Mouse (Mus musculus): ENCODE data around the gene Cks2. TPM values are rescaled to one million over a fixed set of nuclear protein-coding genes. Genes with fewer than 3 reads are reported as not detected.
"Not testable (repeated sequence)": the region's sequence is repeated elsewhere in the genome, so short reads cannot be mapped to it uniquely, and the experiment has no call there.

The Cks2 gene
- total RNA-seq, 4 experiments from 2014 or later, result 2.0 to 3.3 (median 2.2) TPM

DNA sequence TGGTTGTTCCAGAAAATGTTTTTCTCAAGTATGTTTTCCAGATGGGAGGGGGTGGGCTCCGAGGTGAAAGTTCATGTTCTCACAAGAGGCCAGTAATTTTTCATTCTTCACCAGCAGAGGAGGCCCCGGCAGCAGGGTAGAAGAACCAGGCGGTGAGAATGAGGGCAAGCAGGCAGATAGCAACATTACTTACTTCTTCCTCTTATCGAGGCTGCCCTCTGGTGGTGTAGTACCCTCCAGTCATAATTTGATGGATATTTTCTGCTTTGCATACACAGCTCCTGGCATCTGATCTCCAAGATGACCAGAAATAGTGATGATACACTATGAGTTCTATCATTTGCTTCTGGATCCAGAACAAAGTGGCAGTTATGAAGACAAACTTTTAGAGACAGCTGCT, 6.1 kb upstream of the Cks2 start:
- DNase-seq (ENCODE audit: low spot score in 2 of 2), result no peak

DNA sequence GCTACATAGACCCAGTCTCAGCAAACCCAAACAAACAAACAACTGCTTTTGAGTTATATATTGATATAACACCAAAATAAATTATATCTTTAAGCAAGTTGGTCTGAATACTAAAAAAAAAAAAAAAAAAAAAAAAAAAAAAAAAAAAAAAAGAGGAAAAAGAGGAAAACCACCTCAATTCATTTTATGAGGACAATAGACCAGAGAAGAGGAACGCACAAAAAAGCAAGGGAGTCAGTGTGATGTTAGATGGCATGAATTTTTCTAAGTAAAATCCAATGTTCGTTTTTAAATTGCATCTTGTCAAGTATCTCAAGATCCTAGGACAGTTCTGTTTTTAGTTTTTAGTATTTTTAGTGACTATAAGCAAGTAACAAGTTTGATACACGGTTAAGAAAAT, 3.6 kb upstream of the Cks2 start:
- no peak for DNase-seq (ENCODE audit: low spot score in 2 of 2)

DNA sequence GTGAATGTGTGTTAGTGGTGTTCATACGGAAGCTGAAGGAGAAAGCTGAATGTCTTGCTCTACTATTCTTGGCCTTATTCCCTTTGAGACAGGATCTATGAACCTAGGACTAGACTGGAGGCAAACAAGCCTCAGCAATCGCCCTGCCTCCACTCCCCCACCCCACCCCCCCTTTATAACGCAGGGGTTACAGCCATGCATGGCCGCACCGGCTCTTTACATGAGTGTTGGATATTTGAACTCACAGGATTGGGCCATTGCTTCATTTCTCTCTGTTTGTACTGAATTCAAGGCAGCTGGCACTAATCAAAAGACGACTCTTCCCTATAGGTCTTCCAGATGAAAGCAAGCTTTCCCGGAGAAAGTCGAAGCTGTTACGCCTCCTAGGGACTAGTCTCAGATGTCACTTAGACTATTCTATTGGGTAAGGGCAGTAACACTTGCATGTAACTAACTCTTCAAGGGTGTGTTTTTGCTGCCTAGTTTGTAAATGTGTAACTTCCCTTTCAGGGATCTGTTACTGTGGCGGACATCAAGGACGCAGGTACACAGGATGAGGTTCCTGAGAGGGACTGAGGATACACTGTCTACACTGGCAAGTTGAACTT, 2.8 kb upstream of the Cks2 start:
- DNase-seq (ENCODE audit: low spot score in 2 of 2), result no peak

DNA sequence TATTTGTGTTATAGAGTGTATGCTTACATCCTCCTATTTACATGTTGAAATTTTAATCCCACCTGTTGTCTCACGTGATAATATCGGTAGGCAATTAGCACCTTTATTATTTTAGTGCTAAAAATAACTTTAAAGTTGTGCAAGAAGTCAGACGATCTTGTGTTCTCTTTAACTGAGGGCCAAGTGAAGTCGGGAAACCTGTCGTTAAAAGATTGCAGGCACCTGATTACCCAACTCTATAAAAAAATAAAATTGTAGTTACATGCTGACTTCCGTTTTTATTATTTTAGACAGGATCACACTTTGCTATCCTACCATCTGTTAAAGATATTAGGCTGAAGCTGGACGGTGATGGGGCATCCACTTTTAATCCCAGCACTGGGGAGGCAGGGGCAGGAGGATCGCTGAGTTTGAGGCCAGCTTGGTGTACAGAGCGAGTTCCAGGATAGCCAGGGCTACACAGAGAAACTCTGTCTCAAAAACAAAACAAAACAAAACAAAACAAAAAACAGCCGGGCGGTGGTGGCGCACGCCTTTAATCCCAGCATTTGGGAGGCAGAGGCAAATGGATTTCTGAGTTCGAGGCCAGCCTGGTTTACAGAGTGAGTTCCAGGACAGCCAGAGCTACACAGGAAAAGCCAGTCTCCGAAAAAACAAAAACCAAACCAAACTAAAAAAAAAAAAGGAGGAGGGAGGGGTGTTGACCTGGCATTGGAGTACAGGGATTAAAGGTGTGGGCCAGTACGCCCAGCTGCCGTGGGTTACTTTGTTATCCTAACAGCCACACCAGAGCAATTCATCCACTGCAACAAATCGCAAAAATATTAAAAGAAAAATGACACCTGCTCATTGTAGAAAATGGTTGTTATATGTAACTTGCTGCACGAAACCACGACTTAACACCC, 856 bp upstream of the Cks2 start:
- DNase-seq (ENCODE audit: low spot score in 2 of 2), result no peak

DNA sequence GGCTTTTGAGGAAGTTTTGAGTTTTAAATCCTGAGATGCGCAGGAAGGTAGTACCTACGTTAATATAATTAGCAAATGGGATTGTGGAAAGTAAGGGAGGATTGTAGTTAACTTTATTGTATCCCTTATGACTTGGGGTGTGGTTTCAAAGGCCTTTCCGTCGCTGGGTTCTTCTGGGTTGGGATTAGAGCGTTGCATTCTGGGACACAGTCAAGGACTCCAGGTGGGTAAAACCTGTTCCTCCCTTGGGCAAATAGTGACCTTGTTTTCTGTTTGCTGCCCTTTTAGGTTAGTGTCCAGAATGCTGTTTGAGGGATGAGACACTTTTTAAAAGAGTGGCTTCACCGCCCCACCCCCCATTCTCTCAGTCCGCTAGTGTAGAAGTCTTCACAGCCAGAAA, 840 bp downstream of the Cks2 start:
- no peak for DNase-seq (ENCODE audit: low spot score in 2 of 2)

DNA sequence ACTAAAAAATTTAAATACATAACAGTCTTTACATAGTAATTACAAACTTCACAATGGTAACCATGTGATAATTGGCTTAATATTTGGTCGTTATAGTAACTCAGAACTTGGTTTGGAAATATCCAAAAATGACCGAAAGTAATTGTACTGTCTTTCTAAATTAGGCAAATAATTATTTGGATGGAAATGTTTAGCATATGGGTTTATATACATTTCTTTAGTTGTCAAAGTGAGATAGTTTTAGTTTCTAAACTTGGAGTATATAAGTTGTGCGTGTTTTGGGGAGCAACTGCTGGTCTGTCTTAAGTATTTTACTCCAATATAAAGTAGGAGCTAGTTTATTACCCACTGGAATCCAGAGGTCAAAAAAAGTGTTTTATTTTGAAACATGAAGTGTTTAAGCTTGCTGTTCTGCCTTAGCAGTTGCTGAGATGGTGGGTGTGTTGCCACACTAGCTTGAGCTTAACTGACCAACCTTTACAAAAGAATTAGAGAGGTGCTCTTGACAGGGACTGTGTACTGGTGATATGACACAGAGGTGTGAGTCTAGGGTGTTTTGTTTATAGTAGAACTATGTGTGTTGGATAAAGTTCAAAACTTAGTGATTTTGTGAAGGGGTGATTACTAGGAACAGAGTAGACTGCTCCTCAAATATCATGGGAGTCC, 1.5 kb downstream of the Cks2 start:
- DNase-seq (ENCODE audit: low spot score in 2 of 2), result no peak

DNA sequence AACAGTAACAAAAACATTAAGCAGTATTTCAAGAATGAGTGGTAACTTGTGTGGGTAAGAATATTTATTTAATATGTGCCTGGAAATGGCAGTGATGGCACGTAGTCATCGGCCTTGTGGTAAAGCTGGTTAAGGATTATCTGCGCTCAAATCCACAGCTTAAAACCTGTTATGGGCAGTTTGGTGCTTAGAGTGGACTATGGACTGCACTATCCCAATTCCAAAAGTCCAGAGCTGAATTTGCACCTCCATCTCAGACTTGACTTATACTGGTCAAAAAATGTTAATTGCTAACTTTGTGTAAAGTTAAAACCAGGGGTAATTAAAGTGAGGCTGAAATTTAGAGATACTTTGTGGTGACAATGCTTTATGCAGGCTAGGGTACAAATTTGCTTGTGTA, 2.7 kb downstream of the Cks2 start:
- DNase-seq (ENCODE audit: low spot score in 2 of 2), result no peak

DNA sequence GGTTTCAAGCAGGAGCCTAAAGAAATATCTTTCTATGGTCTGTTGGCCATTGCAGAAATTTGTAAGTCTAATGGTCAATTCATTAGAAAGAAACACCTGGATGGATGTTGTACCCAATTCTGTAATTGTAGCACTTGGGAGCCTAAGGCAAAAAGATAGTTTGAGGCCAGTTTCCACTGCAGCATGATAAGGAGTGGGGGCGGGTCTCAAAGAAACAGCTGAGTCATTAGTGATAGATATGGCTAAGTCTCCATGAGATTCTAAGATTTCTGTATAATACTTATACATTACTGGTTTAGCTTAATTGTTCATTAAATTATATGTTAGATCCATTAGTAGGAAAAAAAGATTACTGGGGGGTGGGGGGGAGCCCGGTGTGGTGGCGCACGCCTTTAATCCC, 3.2 kb downstream of the Cks2 start:
- DNase-seq (ENCODE audit: low spot score in 2 of 2), result no peak

DNA sequence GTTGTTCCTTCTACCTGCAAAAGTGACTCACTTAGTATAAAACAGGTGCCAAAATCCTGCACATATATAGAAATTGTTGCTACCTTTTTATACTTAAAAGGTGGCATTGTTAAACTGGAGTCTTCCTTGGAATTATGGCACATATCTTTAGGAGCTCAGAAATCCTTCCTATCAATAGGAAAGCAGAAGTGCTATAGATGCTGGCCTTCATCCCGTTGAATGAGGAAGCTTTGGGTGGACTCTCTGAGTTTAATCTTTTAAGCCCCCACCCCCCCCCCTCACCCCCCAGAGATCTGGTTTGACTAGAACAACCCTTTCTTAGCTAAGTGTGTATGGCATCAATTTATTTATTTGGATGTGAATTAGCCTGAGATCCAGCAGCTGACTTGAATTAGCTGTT, 4.7 kb downstream of the Cks2 start:
- no peak for DNase-seq (ENCODE audit: low spot score in 2 of 2)

DNA sequence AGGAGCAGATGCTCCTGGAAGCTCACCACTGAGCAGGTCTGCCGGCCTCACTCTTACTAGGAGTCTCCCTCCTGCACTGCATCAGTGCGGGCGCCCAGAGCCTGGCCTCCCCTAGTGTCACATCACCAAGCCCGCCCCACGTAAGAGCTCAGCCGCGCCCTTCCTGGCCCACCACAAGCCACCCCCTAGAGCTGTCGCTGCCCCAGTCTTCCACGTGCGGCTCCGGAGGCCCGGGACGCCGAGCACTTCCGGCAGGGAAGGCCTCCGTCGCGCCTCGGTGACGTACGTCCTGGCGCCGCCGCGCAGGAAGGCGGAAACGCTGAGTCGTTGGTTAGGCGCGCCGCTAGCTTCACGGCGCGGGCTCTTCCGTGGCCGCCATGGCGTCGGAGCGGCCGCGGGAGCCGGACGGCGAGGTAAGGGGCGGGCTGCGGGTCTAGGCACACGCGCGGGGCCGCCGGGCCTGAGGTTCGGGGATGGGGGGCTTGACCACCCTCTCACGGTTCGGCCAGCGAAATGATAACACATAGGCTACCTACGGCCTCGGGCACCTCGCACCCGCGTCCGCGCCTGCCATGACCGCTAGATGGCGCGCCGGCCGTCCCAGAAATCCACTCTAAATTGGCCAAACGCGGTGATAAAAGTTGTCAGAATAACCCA, 6.5 kb downstream of the Cks2 start, which contains the start of gene Secisbp2:
Gene Secisbp2, plus strand, starts transcription at position 290 of the 657 bp plus-strand sequence.
- peak; percentile 89 to 95 for DNase-seq (ENCODE audit: low spot score in 2 of 2)

DNA sequence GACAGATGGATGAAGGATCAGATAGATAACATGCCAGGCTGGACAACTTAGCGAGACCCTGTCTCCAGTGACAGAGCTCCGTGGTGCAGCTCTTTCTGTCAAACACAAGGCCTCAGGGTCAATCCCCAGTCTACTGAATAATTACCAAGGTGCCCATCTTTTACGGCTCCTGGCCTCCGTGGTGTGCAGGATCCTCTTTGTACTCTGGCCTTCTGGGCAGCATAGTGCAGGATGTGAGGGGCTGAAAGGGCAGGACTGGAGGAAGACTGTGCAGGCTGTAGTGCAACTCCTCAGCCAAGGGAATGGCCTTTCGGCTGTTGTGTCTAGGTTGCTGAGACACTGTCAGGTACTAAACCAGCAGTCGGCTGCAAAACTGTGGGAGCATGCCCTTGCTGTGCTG, 8.1 kb downstream of the Cks2 start:
- DNase-seq (ENCODE audit: low spot score in 2 of 2), result no peak

DNA sequence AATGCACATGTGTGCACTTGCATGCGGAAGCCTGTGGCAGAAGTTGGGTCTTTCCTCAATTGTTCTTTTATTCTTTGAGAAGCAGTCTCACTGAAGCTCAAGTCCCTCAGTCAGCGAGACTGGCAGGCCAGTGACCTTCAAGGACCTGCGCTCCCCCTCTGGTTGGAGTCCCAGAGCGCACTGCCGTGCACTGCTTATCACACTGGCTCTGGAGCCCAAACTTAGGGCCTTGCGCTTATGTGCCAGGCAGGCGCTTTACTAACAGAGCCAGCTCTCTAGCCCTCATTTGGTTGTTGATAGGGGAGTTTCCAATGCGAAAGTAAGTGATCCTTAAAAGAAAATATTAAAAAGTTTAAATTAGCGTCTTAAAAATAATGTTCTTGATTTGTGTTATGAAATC, 8.9 kb downstream of the Cks2 start:
- no peak for DNase-seq (ENCODE audit: low spot score in 2 of 2)

DNA sequence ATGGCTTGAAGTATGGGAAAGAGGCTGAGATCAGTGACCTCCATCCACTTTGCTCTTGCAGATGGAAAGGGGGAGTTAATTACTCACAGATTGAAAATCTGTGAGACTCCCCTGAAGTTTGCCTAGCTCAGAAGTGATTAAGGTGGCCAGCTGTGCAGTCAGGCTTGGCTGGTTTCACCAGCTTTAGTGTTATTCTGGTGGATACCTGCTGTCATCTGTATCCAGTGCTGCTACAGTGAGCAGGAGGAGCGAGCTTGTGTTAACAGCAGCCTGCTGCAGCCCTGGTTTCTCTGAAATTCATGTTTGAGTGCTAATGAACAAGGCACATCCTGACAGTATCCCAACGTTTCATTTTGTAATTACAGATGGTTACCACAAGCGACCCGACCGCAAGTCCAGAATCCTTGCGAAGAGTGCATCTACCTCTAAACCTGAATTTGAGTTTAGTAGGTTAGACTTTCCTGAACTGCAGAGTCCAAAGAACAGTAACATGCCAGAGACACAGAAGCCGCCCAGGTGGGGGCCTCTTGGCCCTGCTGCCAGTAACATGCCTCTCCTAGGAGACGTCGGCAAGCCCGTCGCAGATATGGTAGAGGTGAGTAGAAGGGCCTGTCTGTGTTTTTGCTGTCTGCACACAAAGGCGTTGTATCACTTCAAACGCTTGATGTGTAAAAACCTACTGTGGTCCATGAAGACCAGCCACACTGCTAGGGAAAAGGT, 11.6 kb downstream of the Cks2 start:
- no peak for DNase-seq (ENCODE audit: low spot score in 2 of 2)

DNA sequence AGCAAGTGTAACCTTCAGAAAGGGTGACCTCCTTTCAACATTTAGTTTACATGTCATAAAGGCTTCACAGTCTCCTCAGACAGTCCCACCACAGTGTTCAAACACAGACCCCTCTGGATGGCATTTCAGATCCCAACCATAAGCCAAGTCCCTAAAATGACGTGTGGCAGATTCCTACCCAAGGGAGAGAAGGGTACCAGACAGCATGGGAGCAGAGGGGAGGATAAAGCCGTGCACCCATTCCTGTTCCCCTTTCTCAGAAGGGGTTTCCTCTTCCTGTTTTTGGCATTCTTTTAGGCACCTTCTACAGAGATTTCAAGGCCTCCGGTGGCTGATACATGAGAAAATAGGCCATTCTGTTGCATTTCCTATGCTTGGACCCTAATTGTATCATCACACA, 13.1 kb downstream of the Cks2 start:
- DNase-seq (ENCODE audit: low spot score in 2 of 2), result no peak

DNA sequence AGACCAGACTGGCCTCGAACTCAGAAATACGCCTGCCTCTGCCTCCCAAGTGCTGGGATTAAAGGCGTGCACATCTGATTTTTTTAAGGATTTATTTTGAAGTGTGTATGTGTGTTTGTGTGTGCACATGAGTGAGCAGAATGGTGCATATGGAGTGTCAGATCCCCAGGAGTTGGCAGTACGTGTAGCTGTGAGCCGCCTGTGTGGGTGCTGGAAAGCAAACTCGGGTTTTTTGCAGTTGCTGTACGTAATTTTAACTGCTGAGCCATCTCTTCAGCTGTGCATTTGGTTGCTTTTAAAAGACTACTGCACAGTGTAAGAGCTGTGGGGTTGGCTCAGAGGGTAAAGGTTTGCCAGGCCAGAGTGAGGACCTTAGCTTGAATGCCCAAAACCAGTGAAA, 14.5 kb downstream of the Cks2 start:
- no peak for DNase-seq (ENCODE audit: low spot score in 2 of 2)

DNA sequence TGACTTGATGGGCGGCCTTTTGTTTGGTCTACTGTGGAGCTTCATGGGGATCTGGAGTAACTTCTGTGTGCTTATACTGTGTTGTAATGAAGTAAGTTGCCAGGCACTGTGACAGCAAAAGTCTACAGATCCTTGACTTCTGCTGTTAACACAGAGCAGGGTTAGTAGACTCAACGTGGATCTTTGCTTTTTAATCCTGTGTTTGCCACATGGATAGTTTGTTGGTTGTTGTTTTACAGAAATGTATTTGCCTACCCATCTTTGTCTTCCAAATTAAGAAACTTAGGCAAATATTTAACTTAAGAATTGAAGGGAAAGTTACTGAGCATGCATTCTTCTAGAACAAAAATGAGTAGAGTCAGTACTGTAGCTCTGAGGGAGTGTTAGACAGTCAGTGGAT, 18.5 kb downstream of the Cks2 start:
- DNase-seq (ENCODE audit: low spot score in 2 of 2), result no peak

DNA sequence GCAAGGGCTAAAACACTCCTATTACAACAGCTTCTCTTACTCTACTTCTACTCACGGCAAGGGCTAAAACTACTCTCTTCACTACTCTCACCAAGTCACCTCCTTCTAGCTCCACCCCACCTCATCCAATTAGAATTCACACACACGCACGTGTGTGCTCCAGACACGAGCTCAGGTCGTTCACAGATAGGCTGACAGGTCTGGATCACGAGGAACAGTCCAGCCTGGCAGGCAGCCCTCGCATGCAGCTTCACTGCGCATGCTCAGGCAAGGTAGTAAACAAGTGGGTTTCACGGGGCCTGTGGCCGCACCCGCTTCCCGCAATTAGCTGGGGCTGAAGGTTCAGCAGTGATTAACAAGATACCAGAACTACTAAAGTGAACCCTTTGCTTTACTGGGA, 23.2 kb downstream of the Cks2 start:
- not testable (repeated sequence) for DNase-seq (ENCODE audit: low spot score in 2 of 2)

DNA sequence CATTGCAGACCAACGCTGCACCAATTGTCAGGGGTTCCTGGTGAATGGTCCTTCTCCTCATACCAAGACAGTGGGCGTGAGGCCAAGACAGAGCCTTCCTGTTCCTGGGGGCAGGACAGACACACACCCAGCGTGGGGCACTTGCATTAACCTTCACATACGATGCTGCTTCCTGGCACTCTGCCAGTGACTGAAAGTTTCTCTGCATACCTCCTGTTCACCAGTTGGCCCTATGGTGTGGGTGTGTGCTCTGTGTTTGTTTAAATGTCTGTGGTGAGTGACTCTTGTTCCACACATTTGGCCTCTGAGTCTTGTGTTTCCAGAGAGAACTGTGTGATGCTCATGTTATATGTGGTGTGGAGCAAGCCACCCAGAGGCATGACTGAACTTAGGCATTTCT, 31.6 kb downstream of the Cks2 start:
- no peak for DNase-seq (ENCODE audit: low spot score in 2 of 2)

DNA sequence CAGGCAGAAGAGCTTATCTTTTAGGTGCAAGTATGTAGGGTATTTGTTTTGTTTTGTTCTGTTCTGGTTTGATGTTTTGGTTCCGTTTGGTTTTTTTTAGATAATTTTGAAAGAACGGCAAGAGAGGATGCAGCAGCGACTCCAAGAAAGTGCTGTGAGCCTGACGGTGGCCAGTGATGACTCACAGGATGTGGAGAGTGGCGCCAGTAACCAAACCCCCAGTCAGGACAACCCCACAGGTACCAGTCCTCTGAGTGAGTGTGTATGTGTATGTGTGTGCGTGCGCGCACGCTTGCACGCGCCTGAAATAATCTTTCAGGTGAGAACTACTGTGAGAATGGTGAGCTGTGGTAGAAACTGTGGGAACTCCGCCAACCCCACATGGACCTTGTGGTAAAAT, 32.0 kb downstream of the Cks2 start:
- no peak for DNase-seq (ENCODE audit: low spot score in 2 of 2)

DNA sequence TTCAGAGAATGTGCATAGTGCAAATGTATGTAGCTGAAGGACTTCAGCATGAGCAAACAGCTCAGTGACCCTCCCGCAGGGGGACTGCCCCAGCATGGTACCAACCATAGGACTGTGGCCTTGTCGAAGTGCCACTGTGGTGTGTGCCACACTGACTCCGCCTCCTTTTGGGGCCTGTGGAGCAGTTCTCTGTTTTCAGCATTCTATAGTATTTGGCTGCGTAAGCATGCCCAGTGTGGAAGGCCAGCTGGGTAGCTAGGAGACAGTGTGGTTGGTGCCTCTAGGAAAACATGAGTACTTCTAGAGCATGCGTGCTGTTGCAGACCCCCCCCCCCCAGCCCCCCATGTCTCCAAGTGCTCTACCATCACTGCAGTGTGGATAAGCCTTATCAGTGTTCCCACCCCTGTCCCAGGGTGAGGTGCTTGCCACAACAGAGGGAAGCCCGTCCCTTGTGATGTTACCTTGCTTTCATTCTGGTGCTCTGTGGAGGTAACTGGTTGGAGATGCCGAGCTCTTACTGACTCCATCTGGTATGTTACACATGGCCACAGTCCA, 32.7 kb downstream of the Cks2 start:
- no peak for DNase-seq (ENCODE audit: low spot score in 2 of 2)

DNA sequence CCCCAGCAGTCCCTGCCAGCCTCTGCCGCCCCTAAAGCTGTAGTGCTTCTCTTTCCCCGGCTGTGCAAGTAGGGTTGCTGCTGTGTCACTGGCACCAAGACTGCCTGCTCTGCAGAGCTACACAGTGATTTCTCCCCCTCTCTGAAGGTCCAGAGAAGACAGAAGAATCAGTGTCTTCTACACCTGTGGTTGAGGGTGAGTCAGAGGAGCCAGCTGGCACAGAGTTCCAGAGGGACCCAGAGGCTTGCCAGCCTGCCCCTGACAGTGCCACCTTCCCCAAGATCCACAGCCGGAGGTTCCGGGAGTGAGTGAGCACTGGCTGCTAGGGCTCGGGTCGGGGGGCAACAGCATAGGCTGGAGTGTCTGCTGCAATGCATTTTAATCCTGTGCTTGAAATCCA, 33.7 kb downstream of the Cks2 start:
- no peak for DNase-seq (ENCODE audit: low spot score in 2 of 2)

Measured in layer of hippocampus, adult 8-10 months (tissue).